Mouse (Mus musculus): ENCODE measurements around the gene Cdc14b.

Cdc14b gene

GRCm38 (mm10) chr13:64237000-64237680 lies 38.0 kb downstream of the Cdc14b start:
- no peak for DNase-seq (ENCODE audit: low spot score in 2 of 2)

GRCm38 (mm10) chr13:64235777-64236176 lies 39.3 kb downstream of the Cdc14b start:
- no peak for DNase-seq (ENCODE audit: low spot score in 2 of 2)

GRCm38 (mm10) chr13:64235062-64235715 lies 39.9 kb downstream of the Cdc14b start:
- no peak for DNase-seq (ENCODE audit: low spot score in 2 of 2)

- no peak for DNase-seq (ENCODE audit: low spot score in 2 of 2)
These were observed 42.0 kb downstream of the Cdc14b start for GRCm38 (mm10) chr13:64233139-64233538.

GRCm38 (mm10) chr13:64226725-64227124 lies 48.4 kb downstream of the Cdc14b start:
- no peak for DNase-seq (ENCODE audit: low spot score in 2 of 2)

- no peak for DNase-seq (ENCODE audit: low spot score in 2 of 2)
These were observed 49.4 kb downstream of the Cdc14b start for GRCm38 (mm10) chr13:64225738-64226137.

- no peak for DNase-seq (ENCODE audit: low spot score in 2 of 2)
These were observed 60.2 kb downstream of the Cdc14b start for GRCm38 (mm10) chr13:64214891-64215290.

GRCm38 (mm10) chr13:64211995-64212603 lies 63.0 kb downstream of the Cdc14b start:
- DNase-seq (ENCODE audit: low spot score in 2 of 2): no peak

GRCm38 (mm10) chr13:64208146-64208545 lies 66.9 kb downstream of the Cdc14b start:
- DNase-seq (ENCODE audit: low spot score in 2 of 2): no peak

GRCm38 (mm10) chr13:64205186-64205585 lies 69.9 kb downstream of the Cdc14b start:
- no peak for DNase-seq (ENCODE audit: low spot score in 2 of 2)

- DNase-seq (ENCODE audit: low spot score in 2 of 2): no peak
These were observed 70.4 kb downstream of the Cdc14b start for GRCm38 (mm10) chr13:64204726-64205125.

GRCm38 (mm10) chr13:64200911-64201310 lies 74.2 kb downstream of the Cdc14b start:
- DNase-seq (ENCODE audit: low spot score in 2 of 2): no peak

- no peak for DNase-seq (ENCODE audit: low spot score in 2 of 2)
These were observed 76.8 kb downstream of the Cdc14b start for GRCm38 (mm10) chr13:64198310-64198709.

GRCm38 (mm10) chr13:64197899-64198298 lies 77.2 kb downstream of the Cdc14b start:
- no peak for DNase-seq (ENCODE audit: low spot score in 2 of 2)

- no peak for DNase-seq (ENCODE audit: low spot score in 2 of 2)
These were observed 88.0 kb downstream of the Cdc14b start for GRCm38 (mm10) chr13:64187065-64187464.

GRCm38 (mm10) chr13:64186516-64186915 lies 88.6 kb downstream of the Cdc14b start:
- no peak for DNase-seq (ENCODE audit: low spot score in 2 of 2)

GRCm38 (mm10) chr13:64185586-64185985 lies 89.5 kb downstream of the Cdc14b start:
- no peak for DNase-seq (ENCODE audit: low spot score in 2 of 2)

GRCm38 (mm10) chr13:64185176-64185575 lies 89.9 kb downstream of the Cdc14b start:
- no peak for DNase-seq (ENCODE audit: low spot score in 2 of 2)

GRCm38 (mm10) chr13:64184361-64184760 lies 90.7 kb downstream of the Cdc14b start:
- no peak for DNase-seq (ENCODE audit: low spot score in 2 of 2)

GRCm38 (mm10) chr13:64183583-64183982 lies 91.5 kb downstream of the Cdc14b start:
- DNase-seq (ENCODE audit: low spot score in 2 of 2): no peak

- no peak for DNase-seq (ENCODE audit: low spot score in 2 of 2)
These were observed 93.0 kb downstream of the Cdc14b start for GRCm38 (mm10) chr13:64182091-64182490.

- DNase-seq (ENCODE audit: low spot score in 2 of 2): peak; percentile 52 to 79
These were observed 94.2 kb downstream of the Cdc14b start for GRCm38 (mm10) chr13:64180888-64181287.

- DNase-seq (ENCODE audit: low spot score in 2 of 2): no peak
These were observed 94.8 kb downstream of the Cdc14b start for GRCm38 (mm10) chr13:64180300-64180699.
